Mouse (Mus musculus): Measurements from ENCODE around the gene 4930539E08Rik. TPM values are rescaled to one million over a fixed set of nuclear protein-coding genes. Genes with fewer than 3 reads are reported as not detected.

The 4930539E08Rik gene
- polyA plus RNA-seq, 1 experiment from 2014 or later = 0.06 TPM

- H3K4me1 ChIP-seq (replicated peaks) = peaks cover 16% of the 10 kb centered on the region
- no peak overlapping the region for H3K27ac ChIP-seq (ENCODE audit: poor library complexity, severe bottlenecking)
- ATAC-seq (ENCODE audit: insufficient number of reproducible peaks, low FRiP score) = no peak
- H3K9ac ChIP-seq = no peak overlapping the region
- H3K4me3 ChIP-seq = no peak overlapping the region
- H3K9me3 ChIP-seq (replicated peaks) = no peaks in the 10 kb centered on the region
- peaks cover 19% of the 10 kb centered on the region for H3K27me3 ChIP-seq (replicated peaks)
- H3K4me2 ChIP-seq = no peak overlapping the region
- no peaks in the 10 kb centered on the region for H3K36me3 ChIP-seq
- 84% methylated on average over 6 of the region's 7 CpGs for WGBS
Observed at GRCm38 (mm10) chr17:28907959-28908358, 7.2 kb downstream of the 4930539E08Rik start.

GRCm38 (mm10) chr17:28905377-28905916 lies 9.7 kb downstream of the 4930539E08Rik start:
- no peak overlapping the region for H3K9ac ChIP-seq

DNA sequence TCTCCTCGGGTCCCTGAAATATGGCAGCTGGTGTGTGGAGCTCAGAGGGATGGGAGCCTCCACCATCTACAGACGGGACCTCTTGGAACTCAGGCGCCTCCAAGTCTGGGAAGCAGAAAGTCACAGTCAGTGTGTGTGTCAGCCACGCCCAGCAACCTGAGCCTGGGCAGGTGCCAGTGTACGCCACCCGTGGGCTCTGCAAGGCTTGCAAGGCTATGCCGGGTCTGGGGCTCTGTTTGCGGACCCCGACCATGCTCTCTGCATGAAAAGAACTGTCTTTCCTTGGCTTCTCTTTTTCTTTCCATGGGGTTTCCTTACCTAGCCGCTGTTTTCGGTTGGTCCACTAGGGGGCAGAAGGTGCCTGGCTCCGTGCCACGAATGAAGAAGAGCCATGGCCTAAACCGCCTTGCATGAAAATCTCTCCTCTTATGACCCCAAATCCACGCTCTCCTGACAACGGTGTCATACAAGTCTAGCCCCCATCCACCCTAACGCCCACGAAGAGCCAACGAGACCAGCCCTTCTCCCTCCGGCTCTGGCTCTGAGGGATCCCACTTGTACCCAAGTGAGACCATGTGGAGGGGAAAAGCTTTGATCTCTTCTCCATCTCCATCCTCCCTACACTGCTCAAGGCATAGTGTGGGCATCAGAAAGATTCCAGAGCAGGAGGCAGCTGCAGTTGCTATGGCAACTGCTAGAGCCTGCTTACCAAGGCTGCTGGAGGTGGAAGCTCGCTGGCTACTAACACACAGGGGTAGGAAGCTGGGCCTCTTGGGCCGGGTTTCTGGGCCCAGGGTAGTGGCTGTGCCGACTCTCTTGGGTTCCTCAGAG lies 10.4 kb downstream of the 4930539E08Rik start:
- Histone ChIP-seq H3K4me1 (replicated peaks) (peaks cover 14% of the 10 kb centered on the region), H3K36me3 (no peaks in the 10 kb centered on the region), H3K27me3 (replicated peaks) (peaks cover 8% of the 10 kb centered on the region), H3K27ac (ENCODE audit: poor library complexity, severe bottlenecking) (no peak overlapping the region), H3K4me3 (no peak overlapping the region), H3K9ac (no peak overlapping the region), H3K9me3 (replicated peaks) (0 out of 2 replicates have a peak, but pooled peaks cover 6% of the 10 kb centered on the region), H3K4me2 (no peak overlapping the region)
- no peak; the same call in 1 of the 2 replicates for ATAC-seq (ENCODE audit: insufficient number of reproducible peaks, low FRiP score)
- 31% methylated on average over 23 of the region's 23 CpGs for WGBS

More at GRCm38 (mm10) chr17:28905377-28905916, 9.7 kb downstream of the 4930539E08Rik start:
- Histone ChIP-seq H3K4me3 (no peak overlapping the region), H3K27ac (ENCODE audit: poor library complexity, severe bottlenecking) (no peak overlapping the region), H3K4me1 (replicated peaks) (peaks cover 16% of the 10 kb centered on the region), H3K9me3 (replicated peaks) (0 out of 2 replicates have a peak, but pooled peaks cover 6% of the 10 kb centered on the region), H3K4me2 (no peak overlapping the region), H3K27me3 (replicated peaks) (peaks cover 15% of the 10 kb centered on the region), H3K36me3 (no peaks in the 10 kb centered on the region)
- 63% methylated on average over 13 of the region's 13 CpGs for WGBS
- no peak for ATAC-seq (ENCODE audit: insufficient number of reproducible peaks, low FRiP score)

DNA sequence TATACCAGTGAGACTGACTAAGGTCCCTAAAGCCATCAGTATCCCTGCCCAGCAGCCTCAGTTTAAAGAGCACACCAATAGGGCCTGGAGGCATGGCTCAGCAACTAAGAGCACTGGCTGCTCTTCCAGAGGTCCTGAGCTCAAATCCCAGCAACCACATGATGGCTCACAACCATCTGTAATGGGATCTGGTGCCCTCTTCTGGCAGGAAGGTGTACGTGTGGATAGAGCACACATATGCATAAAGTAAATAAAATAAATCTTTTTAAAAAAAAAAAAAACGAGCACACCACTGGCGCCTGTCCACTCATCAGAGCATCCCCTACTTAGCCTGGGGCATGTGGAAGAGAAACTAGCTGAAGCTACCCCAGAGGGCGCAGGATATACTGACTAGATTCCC lies 13.6 kb downstream of the 4930539E08Rik start:
- Histone ChIP-seq H3K9ac (no peak overlapping the region), H3K4me1 (replicated peaks) (0 out of 2 replicates have a peak, but pooled peaks cover 4% of the 10 kb centered on the region), H3K36me3 (no peaks in the 10 kb centered on the region), H3K9me3 (replicated peaks) (0 out of 2 replicates have a peak, but pooled peaks cover 6% of the 10 kb centered on the region), H3K4me3 (no peak overlapping the region), H3K27me3 (replicated peaks) (no peaks in the 10 kb centered on the region), H3K4me2 (no peak overlapping the region), H3K27ac (ENCODE audit: poor library complexity, severe bottlenecking) (no peak overlapping the region)
- WGBS = 65% methylated on average over 4 of the region's 4 CpGs
- no peak for ATAC-seq (ENCODE audit: insufficient number of reproducible peaks, low FRiP score)

DNA sequence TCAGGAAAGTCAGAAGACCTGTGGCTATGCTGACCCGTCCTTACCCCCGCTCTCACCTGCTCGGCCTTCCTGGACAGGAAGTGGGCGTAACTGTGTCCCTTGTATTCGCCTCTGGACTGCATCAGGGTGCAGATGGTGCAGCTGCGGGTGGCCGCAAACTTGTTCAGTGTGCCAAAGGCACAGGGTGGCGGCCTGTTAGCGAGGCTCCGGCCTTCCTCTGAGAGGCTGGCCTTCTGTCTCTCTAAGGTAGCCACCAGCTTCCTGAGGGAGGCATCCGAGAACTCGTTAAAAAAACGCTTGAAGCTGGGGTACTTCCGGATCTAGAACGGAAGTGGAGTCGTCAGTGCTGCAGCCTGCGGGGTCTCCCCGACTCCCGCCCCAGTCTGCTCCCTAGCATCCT lies 15.7 kb downstream of the 4930539E08Rik start:
- Histone ChIP-seq H3K4me3 (no peak overlapping the region), H3K27ac (ENCODE audit: poor library complexity, severe bottlenecking) (no peak overlapping the region), H3K27me3 (replicated peaks) (no peaks in the 10 kb centered on the region), H3K9ac (no peak overlapping the region), H3K9me3 (replicated peaks) (0 out of 2 replicates have a peak, but pooled peaks cover 6% of the 10 kb centered on the region), H3K36me3 (no peaks in the 10 kb centered on the region), H3K4me2 (no peak overlapping the region), H3K4me1 (replicated peaks) (no peaks in the 10 kb centered on the region)
- WGBS = 66% methylated on average over 19 of the region's 19 CpGs
- no peak for ATAC-seq (ENCODE audit: insufficient number of reproducible peaks, low FRiP score)

GRCm38 (mm10) chr17:28898249-28898648 lies 16.9 kb downstream of the 4930539E08Rik start:
- WGBS = 56% methylated on average over 5 of the region's 5 CpGs
- ATAC-seq (ENCODE audit: insufficient number of reproducible peaks, low FRiP score) = no peak

DNA sequence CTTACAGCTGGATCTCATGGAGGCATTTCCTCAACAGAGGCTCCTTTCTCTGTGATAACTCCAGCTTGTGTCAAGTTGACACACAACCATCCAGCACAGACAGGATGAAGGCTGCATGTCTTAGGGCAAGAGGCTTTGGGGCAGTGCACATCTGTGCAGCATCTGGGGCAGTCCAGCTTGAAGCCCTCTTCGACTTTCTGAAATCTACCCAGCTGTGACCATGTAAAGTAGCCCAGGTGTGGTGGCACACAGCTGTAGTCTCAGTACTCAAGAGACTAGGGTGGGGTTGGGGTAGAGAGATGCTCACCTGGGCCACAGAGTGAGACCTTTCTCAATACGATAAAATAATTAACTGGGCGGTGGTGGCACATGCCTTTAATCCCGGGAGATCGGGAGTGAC lies 17.3 kb downstream of the 4930539E08Rik start:
- Histone ChIP-seq H3K27ac (ENCODE audit: poor library complexity, severe bottlenecking) (no peak overlapping the region), H3K9me3 (replicated peaks) (0 out of 2 replicates have a peak, but pooled peaks cover 6% of the 10 kb centered on the region), H3K36me3 (no peaks in the 10 kb centered on the region), H3K4me2 (no peak overlapping the region), H3K4me3 (no peak overlapping the region), H3K9ac (no peak overlapping the region), H3K27me3 (replicated peaks) (no peaks in the 10 kb centered on the region), H3K4me1 (replicated peaks) (no peaks in the 10 kb centered on the region)
- 91% methylated on average over 5 of the region's 5 CpGs for WGBS
- no peak; the same call in 1 of the 2 replicates for ATAC-seq (ENCODE audit: insufficient number of reproducible peaks, low FRiP score)

More at GRCm38 (mm10) chr17:28898249-28898648, 16.9 kb downstream of the 4930539E08Rik start:
- Histone ChIP-seq H3K27ac (ENCODE audit: poor library complexity, severe bottlenecking) (no peak overlapping the region), H3K9me3 (replicated peaks) (0 out of 2 replicates have a peak, but pooled peaks cover 6% of the 10 kb centered on the region), H3K4me3 (no peak overlapping the region), H3K9ac (no peak overlapping the region), H3K4me1 (replicated peaks) (no peaks in the 10 kb centered on the region), H3K36me3 (no peaks in the 10 kb centered on the region), H3K4me2 (no peak overlapping the region), H3K27me3 (replicated peaks) (no peaks in the 10 kb centered on the region)

- Histone ChIP-seq H3K27ac (ENCODE audit: poor library complexity, severe bottlenecking) (no peak overlapping the region), H3K4me2 (no peak overlapping the region), H3K27me3 (replicated peaks) (no peaks in the 10 kb centered on the region), H3K4me1 (replicated peaks) (no peaks in the 10 kb centered on the region), H3K4me3 (no peak overlapping the region), H3K36me3 (no peaks in the 10 kb centered on the region), H3K9ac (no peak overlapping the region), H3K9me3 (replicated peaks) (0 out of 2 replicates have a peak, but pooled peaks cover 2% of the 10 kb centered on the region)
- ATAC-seq (ENCODE audit: insufficient number of reproducible peaks, low FRiP score) = no peak
- 87% methylated on average over 11 of the region's 11 CpGs for WGBS
Observed at GRCm38 (mm10) chr17:28896095-28896780, 18.9 kb downstream of the 4930539E08Rik start.

DNA sequence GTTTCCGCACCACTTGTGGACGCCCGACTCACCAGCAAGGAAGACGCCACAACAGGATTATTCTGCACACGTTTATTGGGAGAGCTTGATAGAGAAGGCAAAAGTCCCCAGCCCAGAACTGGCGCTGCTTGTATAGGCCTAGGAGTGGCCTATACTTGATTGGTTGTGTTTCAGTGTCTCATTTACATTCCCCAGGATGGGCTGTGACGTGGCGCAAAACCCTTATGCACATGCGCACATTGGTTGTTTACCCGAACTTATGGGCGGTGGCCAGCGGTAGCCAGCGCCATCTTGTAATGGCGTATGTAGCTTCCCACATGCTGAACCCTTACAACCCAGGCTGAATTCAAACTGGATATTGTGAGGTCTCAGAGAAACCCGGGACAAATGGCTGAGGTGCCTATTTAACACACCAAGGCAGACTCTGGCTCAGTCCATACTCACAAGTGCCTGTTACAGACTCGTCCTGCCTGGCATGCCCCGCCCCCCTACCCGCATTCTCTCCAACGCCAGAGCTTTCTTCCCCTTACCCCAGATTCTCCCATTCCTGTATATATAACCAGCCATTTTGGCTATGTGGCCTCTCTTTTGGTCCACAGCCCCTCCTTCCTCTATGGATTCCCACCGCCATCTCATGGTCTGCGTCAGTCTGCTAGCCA lies 19.8 kb downstream of the 4930539E08Rik start:
- H3K4me1 ChIP-seq (replicated peaks) = no peaks in the 10 kb centered on the region
- H3K27ac ChIP-seq (ENCODE audit: poor library complexity, severe bottlenecking) = no peak overlapping the region
- 91% methylated on average over 21 of the region's 21 CpGs for WGBS
- H3K9ac ChIP-seq = no peak overlapping the region
- H3K27me3 ChIP-seq (replicated peaks) = no peaks in the 10 kb centered on the region
- no peak for ATAC-seq (ENCODE audit: insufficient number of reproducible peaks, low FRiP score)
- no peaks in the 10 kb centered on the region for H3K36me3 ChIP-seq
- no peaks in the 10 kb centered on the region for H3K9me3 ChIP-seq (replicated peaks)
- no peak overlapping the region for H3K4me2 ChIP-seq
- no peak overlapping the region for H3K4me3 ChIP-seq

DNA sequence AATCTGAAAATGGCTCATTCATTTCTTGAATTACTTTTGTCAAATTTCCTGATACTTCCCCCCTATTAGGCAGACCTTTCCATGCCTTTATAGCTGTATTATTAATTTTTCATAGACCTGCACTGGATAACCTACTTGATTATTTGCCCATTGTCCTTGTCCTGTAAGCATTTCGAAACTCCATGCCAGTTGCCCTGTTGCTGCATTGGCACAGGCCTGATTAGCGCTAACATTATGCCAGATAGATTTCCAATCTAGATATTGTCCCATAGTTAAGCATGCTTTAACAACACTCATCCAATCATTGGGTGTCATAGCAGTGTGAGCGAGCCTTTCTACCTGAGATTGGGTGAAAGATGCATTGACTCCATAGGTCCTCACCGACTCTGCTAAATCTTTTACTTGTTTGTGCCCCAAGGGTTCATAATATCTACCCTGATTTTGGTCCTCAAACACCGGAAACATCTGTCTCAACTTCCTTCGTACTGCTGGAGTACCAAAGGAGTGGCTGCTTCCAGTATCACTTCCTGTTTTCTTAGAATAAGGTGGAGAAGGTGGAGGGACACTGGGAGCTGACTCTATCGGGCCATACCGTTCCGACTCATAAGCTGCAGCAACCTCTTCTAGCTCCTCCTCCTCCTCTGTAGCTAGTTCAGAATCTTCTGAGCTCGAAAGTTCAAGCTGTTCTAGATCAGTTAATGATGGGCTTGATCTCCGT lies 20.9 kb downstream of the 4930539E08Rik start:
- Histone ChIP-seq H3K27me3 (replicated peaks) (no peaks in the 10 kb centered on the region), H3K9me3 (replicated peaks) (no peaks in the 10 kb centered on the region), H3K4me1 (replicated peaks) (no peaks in the 10 kb centered on the region), H3K4me3 (no peak overlapping the region), H3K36me3 (no peaks in the 10 kb centered on the region), H3K27ac (ENCODE audit: poor library complexity, severe bottlenecking) (no peak overlapping the region), H3K9ac (no peak overlapping the region), H3K4me2 (no peak overlapping the region)
- WGBS = 80% methylated on average over 11 of the region's 11 CpGs
- no peak for ATAC-seq (ENCODE audit: insufficient number of reproducible peaks, low FRiP score)

Measured in heart, embryonic 12.5 days (tissue).